Mouse (Mus musculus) thymus, postnatal 14 days (tissue): ENCODE results near the gene Gm20809.
"Not testable (repeated sequence)": the region's sequence is repeated elsewhere in the genome, so short reads cannot be mapped to it uniquely, and the experiment has no call there.

Experiments used
- DNase-seq: peaks from one replicate; pipeline ENCODE4 v3.0.0; 2021

The Gm20809 gene

DNA sequence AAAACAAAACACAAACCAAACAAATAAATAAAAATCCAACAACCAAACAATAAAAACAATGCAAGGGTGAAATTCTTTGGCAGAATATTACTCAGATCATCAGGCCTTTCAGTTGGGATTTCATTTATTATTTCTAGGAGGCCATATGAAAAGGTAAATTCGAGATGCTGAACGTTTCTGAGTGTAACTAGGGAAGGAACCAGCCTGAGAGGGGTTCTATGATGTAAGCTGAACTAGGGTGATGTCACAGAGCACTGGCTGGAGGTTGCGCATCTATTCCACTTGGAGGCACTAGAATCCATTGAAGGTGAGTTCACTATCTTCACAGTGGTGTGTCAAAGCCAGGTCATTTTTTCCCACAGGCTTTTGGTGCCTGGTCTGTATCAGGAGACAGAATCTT lies at the start of gene Gm20809:
Gm20809 (plus strand) TSS at position 301 of the 400 bp plus-strand sequence.
- not testable (repeated sequence) for DNase-seq
